Mouse (Mus musculus) hindlimb bud, embryonic 11.5 days (tissue): Measurements from ENCODE around the gene Mogat1.
"Not testable (repeated sequence)": the region's sequence is repeated elsewhere in the genome, so short reads cannot be mapped to it uniquely, and the experiment has no call there.

Experiments
- DNase-seq: peaks from one replicate; pipeline ENCODE4 v3.0.0-alpha.2; 2012; ENCODE audit warnings: low read depth, low spot score; ENCODE audit errors: extremely low spot score

The Mogat1 gene

DNA sequence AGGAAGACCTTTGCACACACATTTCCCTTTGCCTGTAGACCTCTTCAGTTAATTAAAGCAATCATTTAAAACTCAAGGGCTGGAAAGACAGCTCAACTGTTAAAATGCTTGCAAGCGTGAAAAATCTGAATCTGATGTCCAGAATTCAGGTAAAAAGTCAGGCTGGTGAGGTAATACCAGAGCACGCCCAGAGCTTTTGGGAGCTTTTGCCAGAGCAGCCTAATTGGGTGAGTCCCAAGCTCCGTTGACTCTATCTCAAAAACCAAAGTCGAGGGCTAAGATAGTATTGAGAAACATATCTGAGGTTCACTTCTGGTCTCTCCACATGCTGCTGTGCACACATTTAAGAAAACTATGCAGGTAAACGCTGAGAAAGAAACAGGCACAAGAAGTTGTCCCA is at the start of gene Mogat1:
TSS of gene Mogat1 (plus strand) at position 130 of the 400 bp plus-strand sequence.
- DNase-seq: no peak

DNA sequence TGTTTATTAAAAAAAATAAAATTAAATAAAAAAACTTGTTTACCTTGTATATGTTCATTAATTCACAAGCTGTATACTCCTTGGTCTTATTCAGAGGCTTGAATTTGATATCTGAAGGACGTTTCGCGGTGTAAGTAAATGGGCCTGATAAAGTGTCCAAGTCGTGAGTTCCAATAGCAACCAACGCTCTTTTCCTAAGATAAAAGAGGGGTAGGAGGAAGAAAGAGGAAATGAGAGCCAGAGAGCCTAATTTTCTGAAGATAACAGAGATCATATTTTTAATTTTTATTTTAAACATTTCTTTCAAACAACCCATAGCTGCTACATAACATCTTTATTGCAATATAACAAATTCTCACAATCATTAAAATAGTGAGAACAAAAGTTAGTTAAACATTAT is 38.4 kb upstream of the Mogat1 start:
- no peak for DNase-seq

GRCm38 (mm10) chr1:78483430-78483829 is 27.4 kb upstream of the Mogat1 start:
- no peak for DNase-seq

DNA sequence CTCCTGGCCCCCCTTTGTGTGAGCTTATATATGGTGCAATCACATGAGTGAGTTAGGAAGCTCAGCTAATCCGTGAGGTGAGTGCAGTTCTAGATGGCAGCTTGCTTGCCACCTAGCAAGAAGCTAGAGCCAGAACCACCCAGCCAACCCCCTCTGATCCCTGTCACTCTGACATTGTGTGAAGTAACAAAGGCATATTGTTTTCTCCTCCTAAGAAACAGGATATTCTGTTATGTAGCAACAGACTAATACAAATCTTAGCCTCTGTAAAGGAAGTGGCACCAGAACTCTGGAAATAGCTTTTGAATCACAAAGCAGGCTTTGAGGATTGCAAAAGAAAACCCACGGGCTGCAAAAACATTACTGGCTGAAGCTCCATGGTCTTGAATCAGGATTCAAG is 26.4 kb upstream of the Mogat1 start:
- DNase-seq: no peak

DNA sequence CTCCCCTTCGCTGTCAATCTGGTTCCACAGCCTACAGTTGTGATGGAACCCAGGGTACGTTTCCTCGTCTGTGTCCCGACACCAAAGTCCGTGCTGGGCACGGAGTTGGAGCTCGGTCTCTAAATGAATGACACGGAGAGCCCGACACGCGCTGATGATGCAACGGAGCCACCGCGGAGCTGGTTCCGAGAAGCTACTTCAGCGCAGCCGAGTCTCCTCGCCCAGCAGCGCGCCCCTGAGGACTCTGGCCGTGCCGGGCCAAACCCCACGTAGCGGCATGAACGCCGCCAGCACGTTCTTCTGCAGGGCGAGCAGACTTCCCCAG is 22.4 kb upstream of the Mogat1 start:
- DNase-seq: no peak

GRCm38 (mm10) chr1:78488752-78489492 is 21.9 kb upstream of the Mogat1 start, which contains the start of gene Farsb:
Gene Farsb, minus strand, starts transcription at chr1:78488897.
- DNase-seq: peak; percentile 96

DNA sequence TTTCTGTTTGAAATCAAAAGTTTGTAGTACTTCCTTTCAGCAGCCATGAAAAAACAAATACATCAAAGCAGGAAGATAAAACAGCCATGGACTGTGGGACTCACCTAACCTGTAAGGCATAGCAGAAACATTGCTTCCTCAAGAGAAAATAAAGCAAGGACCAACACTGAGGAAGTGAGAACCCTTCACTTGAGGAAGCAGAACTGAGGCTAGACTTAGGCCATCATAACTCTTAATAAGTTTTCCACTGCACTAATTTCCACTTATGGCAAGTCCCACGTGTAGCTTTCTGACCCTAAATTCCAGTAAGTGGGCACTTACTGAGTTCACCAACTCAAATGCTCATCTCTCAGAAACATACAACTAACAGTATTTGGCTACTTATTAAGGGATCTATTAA is 20.6 kb upstream of the Mogat1 start:
- DNase-seq: no peak

DNA sequence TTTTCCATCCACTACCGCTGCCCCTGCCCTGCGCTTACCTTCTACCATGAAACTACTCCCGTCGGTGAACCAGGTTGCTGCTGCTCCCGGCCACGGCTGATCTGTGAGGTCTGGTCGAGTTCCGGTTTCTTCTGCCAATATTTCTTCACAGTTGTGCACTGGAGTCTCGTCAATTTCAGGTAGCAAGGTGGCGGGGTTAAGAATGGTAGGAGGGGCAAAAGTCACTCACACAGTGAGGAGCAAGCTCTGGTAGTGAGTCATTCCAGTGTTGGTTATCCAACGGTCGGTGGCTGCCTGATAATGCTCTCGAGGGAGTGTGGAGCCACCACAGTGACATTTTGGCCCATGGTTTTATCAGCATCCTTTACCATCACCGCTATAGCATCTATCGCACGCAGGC is 9.8 kb upstream of the Mogat1 start:
- no peak for DNase-seq

DNA sequence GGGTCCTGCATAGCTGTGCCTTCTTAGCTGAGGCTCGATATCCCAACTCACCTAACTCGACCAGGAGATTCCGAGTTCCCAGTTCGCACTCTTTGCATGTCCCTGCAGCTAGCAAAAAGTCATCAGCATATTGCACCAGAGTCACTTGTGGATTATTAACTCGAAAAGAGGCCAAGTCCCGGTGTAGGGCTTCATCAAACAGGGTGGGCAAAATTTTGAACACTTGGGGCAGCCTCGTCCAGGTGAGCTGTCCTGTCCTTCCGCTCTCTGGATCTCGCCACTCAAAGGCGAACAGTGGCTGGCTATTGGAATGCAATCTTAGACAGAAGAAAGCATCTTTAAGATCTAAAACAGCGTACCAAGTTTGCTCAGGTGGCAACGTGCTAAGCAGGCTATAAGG is 8.9 kb upstream of the Mogat1 start:
- DNase-seq: not testable (repeated sequence)

DNA sequence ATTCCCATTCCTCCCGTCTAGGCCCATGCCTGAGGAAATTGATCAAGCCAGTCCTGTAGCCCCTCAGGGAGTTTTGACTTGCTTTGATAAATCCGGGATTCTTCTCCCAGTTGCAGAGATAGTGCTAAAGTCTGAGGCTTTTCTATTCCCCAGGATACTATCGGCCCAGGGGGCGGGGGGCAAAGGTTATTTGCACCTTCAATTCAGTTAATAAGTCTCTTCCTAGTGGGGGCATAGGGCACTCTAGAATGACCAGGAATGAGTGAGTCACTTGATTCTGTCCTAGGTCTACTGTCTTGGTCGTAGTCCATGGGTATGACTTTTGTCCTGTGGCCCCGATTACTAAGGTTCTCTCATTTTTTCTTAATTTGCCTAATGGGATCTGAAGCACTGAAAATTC is 8.3 kb upstream of the Mogat1 start:
- DNase-seq: no peak

GRCm38 (mm10) chr1:78507137-78507536 is 3.7 kb upstream of the Mogat1 start:
- DNase-seq: no peak

DNA sequence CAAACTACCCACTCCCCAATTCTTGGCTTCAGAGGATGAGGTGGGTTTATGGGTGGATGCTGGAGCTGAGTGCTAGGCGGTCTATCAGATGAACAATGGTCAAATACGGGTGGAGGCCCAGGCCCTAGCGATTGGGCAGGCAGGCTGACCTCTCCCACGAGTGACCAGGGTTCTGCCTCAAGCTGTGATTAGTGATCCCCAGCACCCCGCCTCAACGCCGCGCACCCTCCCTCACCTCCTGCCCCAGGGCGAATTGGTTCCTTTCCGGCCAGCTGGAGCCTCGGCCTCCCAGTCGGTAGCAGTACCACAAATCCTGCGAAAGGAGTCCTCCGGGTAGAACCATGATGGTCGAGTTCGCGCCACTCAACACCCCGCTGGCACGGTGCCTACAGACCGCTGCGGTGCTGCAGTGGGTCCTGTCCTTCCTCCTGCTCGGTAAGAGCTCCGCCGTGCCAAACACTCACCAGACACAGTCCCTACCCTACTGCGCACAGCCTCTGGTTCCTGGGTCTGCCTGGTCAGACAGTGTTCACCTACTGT is 900 bp downstream of the Mogat1 start, which contains the start of gene BC035947:
TSS of gene BC035947 (minus strand) at position 538 of the 540 bp plus-strand sequence.
- DNase-seq: no peak

DNA sequence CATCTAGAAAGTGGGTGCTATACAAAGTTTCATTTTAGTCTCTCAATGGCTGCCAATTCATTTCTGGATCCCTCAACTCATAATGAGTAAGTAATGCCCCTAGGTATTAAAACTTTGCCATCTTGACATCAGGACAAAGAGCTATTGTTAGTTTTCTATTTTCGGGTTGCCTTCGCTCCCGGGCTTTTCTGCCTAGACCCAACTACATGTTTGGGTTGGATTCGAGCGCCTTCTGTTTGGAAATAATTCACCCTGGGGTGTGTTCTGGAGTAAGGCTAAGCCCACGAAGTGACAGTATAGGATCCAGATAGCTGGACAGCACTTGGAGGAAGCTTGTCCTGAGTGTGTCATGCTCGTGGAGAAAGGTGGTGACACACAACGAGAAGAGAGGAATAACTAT is 2.0 kb downstream of the Mogat1 start:
- no peak for DNase-seq

DNA sequence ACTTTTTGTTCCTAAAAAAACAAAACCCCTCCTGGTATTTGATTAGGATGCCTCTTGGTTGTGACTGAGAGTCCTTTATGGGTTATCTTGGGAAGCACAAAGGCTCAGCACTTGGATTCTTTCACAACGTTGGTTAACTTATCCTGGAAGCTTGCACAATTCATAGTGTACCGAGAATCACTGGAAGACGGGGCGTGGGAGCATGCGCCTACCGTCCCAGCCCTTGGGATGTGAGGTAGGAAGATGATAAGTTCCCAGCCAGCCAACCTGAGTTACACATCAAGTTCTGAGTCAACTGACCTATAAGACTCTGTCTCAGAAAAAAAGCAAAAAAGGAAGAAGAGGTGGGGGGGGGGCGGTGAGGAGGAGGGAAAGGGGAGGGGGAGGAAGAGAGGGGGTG is 8.1 kb downstream of the Mogat1 start:
- DNase-seq: no peak

- peak; percentile 46 for DNase-seq
Measured at GRCm38 (mm10) chr1:78525189-78525886, 14.5 kb downstream of the Mogat1 start.

DNA sequence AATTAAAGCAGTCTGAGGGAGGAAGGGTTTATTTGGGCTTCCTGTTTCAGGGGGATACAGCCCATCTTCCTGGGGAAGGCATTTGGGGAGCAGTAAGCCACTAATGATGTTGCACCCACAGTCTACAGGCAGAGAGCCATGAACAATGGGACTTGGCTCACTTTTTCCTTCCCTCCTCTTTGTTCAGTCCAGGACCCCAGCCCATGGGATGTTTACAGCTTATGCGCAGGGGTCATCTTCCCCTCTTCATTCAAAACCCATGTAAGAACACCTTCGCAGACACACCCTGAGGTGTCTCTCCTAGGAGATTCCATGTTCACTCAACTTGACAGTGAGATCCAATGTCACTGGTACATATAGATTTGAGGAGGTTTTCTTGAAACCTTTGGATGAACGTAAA is 17.6 kb downstream of the Mogat1 start:
- no peak for DNase-seq

- DNase-seq: no peak
Measured at GRCm38 (mm10) chr1:78529011-78529410, 18.2 kb downstream of the Mogat1 start.

DNA sequence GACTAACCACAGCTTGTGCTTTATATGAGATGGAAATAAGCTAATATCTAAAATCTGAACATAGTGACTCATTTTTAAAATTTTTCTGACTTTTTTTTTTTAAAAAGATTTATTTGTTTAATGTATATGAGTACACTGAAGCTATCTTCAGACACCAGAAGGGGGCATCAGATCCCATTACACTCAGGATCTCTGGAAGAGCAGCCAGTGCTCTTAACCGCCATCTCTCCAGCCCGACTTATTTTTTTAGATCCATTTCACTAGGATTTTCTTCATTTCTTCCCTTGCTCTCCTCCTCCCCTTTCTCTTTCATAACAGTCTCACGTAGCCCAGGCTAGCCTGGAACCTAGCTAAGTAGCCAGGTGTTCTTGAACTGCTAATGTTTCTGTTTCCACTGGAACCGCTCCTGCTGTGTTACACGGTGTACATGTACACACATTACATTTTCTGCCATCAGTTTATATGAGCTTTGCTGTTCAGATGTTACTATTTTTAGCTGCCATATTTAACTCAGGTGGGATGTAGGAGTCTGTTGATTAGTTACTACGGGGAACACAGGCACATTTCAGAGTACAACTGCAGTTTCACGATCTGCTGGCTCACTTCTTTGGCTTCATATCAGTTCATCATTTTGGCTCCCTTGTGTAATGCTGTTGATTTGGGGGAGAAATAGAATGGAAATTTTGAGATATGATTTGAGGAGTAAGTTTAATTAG is 19.9 kb downstream of the Mogat1 start:
- no peak for DNase-seq

DNA sequence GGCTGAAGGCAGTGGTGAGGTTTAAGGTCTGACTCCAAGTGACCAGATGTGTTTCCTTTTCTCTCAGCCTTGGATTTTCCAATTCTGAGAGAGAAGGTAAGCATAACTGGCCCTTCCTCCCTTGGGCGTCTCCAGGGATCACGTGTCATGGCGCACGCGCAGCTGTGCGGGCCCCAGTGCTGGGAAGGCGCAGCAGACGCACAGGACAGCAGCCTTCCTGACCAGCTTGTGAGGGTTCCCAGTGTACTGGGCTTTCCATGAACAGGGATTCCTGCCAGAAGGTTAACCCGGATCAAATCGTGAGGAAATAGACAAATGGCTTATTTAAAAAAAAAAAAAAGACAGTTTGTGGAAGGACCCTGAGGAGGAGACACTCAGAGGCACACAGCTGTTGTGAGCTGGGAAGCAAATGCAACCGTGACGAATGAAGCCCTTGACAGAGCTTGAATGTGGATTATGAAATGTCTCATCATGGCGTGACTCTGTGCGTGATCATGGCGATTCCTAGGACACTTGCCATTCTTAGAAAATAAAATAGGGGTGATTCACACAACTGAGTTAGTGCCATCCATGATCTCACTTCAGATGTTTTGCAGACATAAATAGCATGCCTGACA is 21.5 kb downstream of the Mogat1 start:
- no peak for DNase-seq

- DNase-seq: no peak
Measured at GRCm38 (mm10) chr1:78534428-78535150, 23.8 kb downstream of the Mogat1 start.
